Mouse (Mus musculus) adrenal gland, postnatal 10 days (tissue): ENCODE results near the gene Trpm8. TPM values are rescaled to one million over a fixed set of nuclear protein-coding genes. Genes with fewer than 3 reads are reported as not detected.

Experiments used
- DNase-seq: peaks from one replicate; pipeline ENCODE4 v3.0.0; 2021; ENCODE audit warnings: mixed read lengths
- total RNA-seq, 2 experiments: library from RNA; stranded (reverse); gene quantifications; 2 replicates each; pipeline ENCODE4 v1.2.3; 2021

Gene Trpm8
- total RNA-seq, 2 experiments from 2014 or later: not detected

DNA sequence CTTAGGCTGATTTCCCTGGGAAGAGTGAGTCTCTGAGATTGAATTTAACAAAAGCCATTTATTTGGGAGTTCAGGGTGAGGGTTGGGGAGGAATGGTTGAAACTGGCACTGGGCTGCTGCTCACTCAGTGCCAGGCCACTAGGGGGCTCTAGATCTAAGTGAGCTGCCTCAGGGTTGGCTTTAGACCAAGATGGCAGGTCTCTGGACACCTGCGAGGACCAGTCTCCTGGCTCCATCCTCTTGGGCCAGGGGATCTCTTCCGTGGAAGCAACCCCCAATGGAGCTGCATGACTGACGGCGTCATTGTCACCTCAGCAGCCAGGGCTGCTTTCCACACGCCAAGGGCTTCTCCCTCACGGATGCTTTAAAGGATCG lies 7.5 kb downstream of the Trpm8 start:
- peak; percentile 75 for DNase-seq

DNA sequence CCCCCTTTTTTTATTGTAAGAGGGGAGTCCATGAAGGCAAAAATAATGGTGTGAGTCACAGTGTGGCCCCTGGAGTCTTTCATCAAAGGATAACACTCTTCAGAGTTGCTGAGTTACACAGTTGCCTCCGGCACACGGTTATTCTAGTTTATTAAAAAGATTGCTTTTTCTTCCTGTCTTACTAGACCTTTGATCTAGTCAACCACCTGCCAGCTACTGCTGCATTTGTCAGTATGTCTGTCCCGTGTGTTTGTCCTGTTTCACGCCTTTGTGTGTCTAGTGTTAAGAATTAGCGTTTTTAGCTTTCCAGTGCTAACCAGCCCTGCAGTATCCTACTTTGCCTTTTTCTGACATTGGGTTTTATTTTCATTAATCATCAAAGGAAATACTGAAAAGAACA lies 8.2 kb downstream of the Trpm8 start:
- no peak for DNase-seq

DNA sequence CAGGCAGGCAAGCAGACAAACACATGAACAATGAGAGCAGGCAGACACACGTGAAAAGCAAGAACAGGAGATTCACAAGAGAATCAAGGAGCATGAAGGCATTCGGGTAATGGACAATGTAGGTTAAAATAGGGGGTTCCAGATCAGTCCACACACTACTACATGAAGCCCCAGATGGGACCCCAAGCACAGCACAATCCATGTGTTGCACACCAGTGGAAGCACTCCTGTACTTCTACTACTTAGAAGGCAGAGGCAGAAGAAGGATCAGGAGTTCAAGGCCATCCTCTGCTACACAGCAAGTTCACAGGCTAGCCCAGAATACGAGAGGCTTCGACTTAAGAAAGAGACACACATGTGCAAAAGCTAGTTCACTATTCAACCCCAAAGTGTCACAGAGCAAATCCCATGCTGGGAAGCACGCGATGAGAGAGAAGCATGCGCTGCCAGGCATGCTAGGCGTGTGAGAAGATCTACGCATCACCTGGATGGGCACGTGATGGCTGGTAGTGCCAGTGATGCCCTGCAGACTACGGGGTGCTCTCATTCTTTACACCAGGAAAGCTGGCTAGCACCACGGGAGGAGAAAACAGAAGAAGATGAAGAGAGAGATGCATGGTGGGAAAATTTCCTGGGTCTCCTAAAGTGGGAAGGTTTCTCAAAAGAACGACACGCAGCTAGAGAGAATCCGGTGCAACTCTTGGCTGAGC lies 8.8 kb downstream of the Trpm8 start:
- DNase-seq: no peak

DNA sequence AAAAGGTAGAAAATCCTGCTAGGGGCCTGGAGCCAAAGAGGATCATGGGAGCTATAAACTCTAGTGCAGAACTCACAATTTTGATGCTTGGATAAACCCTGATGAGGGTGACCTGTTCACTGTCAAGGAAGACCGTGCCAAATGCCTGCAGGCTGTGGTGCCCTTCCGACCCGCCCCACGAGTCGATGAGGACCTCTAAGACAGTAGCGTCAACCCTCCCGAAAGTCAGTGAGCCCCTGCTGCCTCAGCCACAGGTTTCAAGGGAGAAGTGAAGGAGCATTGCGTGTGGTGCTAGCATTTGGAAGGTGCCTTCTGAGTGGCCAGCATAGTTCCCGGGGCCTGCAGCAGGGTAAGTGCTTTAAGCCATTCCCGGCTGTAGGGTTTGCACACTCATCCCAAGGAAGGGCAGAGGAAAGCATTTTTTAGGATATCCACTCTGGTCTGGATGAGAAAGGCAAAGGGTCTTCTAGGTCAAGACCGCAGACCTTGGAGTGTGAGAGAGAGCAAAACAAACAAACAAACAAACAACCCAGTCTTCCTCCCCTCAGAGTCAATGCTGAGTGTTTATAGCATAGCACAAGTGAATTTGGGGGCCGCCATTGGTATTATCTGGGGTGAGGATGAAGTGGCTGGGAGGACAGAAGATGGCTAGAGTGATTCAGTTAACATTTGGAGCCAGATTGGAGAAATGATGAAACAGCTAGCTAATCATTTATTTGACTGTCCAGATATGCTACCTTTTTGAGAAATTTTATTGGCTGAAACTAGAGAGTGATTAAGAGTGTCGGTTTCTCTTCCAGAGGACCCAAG lies 9.6 kb downstream of the Trpm8 start:
- no peak for DNase-seq

DNA sequence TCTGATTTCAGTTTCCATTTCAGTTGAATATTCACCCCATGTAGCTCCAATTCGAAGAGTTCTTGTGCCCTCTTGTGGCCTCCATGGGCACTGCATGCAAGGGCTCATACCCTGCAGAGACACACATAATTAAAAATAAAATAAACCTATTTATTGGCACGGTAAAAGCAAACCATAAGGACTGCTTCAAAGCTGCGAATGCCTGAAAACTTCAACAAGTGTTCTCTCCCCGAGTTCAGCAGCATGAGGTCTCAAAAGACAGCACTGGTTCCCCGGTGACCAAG lies 10.2 kb downstream of the Trpm8 start:
- peak; percentile 90 for DNase-seq

DNA sequence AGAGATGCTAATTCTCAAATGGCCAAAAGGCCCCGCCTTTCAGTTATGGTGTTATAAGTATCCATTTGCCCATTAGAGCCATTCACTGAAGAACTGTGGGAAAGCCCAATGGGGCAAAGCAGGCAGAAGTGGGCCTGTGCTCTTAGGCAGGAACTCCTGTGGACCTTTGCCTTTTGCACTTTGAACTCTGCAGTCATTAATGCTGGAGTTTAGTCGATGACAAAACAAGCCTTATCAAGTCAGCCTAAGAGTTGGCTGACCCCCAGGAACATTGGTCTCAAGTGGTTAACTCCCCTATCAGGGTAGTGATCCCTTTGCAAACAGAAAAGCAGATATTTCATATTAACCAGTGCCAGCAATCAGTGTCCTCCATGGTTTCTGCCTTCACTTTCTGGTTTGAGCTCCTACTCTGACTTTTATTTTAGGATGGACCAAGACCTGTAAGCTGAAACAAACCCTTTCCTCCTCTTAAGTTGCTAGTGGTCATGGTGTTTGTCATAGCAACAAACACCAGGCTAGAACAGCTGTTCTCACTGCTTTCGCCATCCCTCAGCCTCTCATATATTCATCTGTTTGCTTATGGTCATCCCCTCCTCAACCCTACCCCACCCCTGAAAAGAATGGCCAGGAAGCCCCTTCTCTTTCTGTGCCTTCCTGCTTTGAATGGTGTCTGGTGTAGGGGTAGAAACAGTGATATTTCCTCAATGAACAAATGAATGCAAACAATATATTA lies 10.8 kb downstream of the Trpm8 start:
- no peak for DNase-seq

DNA sequence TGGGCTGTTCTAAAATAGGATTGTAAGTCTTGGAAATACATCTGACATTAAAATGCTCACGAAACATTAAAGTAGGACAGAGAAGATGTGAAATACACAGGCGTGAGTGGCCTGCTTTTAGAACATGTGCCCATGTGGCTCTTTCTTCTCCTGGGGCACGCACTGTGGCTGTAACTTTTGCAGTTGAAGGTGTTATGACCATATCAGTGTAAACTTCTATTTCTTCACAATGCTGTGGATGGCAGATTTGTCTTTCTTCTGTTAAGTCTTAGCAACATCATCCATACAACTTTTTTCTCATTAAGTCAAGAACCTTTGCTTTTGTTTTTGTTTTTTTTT lies 11.3 kb downstream of the Trpm8 start:
- no peak for DNase-seq

DNA sequence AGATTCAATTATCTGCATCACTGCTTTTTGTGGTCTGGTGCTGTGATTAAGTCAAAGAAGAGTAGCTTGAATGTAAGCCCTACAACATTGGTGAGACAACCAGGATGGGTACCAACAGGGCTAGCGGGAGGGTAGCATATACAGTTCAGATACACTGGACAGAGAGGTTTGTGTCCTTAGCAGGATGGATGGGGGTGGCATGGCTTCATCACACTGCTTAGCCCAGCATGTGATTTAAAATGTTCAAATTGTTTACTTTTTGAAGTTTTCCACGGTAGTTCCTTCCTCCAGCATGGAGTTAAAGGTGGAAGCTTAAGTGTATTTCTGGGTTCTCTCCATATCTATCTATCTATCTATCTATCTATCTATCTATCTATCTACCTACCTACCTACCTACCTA lies 11.7 kb downstream of the Trpm8 start:
- no peak for DNase-seq

DNA sequence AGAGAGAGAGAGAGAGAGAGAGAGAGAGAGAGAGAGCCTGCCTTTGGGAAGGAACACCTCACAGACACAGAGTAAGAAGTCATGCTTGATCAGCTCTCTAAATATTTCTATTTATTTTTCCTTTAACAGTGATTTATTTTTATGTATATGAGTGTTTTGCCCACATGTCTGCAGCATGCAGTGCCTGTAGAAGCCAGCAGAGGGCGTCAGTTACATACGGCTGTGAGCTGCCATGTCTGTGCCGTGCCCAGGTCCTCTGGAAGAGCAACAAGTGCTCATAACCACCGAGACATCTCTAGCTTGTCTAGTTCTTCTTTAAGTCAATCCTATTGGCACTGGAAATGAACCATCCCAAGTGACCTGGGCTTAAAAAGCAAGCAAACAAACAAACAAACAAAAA lies 12.5 kb downstream of the Trpm8 start:
- DNase-seq: peak; percentile 90

DNA sequence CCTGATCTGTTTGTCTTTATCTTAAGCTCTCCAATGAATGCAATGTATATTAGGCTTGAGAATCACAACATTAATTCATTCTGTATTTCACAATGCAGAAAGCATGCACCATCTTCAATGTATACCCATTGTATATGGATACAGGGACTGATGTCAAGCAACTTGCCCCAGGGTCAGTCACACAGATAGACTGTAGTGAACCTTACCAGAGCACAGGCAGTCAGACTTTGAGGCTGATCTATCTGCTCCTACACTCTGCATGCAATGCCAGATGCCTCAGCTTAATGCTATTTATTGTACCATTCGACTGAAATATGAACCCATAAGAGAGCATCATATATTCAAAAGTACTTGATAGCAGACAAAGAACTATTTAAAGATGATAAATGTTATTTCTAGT lies 13.1 kb downstream of the Trpm8 start:
- no peak for DNase-seq

DNA sequence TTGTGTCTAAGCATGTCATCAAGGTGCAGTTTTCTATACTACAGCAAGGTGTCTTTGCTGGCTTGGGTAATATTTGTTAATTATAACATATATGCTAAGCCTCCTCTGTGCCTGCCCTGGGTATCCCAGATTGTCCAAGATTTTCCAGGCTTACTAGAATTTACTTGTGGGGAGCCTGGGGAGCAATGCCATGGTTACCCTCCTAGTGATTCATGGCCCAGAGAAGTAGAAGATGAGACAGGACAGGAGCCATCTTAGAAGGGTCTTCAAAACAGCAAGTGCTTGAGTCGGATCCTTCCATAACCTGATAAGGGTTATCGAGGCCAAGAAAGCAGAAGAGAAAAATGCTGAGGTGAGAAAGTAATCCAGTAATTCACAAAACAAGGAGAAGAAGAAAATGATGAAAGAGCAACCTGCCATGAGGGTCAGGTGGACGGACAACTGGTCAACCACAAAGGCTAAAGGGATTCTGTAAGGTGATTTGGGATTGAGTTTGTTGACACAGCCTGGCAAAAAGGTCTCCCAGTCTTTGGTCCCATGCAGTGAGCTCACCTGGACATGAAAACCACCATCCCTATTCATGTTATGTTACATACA lies 14.0 kb downstream of the Trpm8 start:
- no peak for DNase-seq

DNA sequence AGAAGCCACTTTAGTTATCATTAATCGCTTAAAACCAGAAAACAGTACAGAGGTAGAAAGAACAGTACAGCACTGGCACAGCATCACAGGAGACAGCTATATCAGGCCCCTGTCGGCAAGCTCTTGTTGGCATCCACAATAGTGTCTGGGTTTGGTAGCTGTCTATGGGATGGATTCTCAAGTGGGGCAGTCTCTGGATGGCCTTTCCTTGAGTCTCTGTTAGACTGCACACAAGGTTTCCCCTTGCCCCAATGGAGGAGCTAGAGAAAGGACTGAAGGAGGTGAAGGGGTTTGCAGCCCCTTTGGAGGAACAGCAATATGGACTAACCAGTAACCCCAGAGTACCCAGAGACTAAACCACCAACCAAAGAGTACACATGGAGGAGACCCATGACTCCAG lies 14.6 kb downstream of the Trpm8 start:
- DNase-seq: no peak

DNA sequence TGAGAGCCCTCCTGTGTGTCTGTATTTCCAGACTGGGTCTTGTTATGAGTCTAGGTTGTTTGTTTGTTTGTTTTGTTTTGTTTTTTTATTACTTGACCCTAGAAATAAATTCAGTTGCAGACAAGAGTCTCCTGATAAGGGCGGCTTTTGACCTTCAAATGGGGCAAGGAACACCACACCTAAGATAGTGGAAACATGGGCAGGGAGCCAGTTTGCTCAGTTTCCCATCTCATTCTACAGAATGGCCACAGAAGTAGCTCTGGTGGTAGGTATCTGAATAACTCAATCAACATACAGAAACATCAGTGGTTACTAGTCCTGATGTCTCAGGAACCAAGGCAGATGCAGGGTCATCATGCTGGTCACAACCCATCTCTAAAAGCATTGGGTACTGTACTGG lies 17.2 kb downstream of the Trpm8 start:
- DNase-seq: no peak

DNA sequence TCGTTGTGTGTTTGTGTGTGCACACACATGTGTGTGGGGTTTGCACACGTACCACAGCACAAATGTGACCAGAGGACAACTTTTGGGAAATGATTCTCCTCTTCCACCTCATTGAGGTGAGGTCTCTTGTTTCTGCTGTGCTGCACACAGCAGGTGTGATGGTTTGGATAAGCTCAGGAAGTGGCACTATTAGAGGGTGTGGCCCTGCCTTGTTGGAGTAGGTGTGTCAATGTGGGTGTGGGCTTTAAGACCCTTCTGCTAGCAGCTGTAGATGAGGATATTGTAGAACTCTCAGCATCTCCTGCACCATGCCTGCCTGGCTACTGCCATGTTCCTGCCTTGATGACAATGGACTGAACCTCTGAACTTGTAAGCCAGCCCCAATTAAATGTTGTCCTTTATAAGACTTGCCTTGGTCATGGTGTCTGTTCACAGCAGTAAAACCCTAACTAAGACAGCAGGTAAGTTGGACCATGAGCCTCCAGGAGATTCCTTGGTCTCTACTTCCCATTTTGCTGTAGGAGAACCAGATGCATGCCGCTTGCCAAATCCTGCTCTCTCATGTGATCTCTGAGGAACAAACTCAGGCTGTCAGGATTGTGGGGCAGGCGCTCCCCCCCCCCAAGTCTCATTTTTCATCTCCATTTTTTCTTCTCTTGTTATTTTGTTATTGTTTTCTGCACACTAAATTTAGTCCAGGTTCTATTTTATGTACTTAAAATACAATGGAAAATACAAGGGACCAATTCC lies 18.9 kb downstream of the Trpm8 start:
- DNase-seq: no peak

DNA sequence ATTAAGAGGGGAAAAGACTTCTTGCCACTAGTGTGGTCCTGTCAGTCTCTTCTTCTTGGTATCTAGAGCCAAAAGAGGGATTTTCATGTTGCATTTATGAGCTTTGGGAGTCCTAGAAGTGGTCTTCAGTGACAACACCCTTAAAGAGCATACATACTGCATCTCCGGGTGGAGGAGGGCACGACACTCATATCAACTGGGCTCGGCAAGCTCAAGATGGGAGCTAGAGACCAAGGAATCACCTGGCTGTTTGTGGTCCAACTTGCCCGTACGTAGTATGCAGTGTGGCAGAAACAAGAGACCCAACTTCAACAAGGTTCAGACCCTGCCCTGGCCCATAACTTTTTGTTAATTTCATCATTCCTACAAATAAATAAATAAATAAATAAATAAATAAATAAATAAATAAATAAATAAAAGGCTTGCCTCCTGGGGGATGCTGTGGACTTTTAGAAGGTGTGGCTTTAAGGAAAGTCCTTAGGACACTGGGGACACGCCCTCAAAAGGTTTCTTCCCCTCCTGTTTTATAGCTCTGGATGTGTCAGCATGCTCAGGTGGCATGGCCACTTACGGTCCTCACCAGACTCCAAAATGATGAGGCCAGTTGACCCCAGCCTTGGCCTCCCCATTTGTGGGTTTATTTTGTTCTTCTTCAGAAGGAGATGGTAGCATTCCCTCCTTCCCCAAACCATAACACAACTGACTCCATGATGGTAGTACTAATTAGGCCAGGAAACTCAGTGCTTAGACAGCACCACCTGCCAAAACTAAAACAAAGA lies 20.2 kb downstream of the Trpm8 start:
- no peak for DNase-seq

DNA sequence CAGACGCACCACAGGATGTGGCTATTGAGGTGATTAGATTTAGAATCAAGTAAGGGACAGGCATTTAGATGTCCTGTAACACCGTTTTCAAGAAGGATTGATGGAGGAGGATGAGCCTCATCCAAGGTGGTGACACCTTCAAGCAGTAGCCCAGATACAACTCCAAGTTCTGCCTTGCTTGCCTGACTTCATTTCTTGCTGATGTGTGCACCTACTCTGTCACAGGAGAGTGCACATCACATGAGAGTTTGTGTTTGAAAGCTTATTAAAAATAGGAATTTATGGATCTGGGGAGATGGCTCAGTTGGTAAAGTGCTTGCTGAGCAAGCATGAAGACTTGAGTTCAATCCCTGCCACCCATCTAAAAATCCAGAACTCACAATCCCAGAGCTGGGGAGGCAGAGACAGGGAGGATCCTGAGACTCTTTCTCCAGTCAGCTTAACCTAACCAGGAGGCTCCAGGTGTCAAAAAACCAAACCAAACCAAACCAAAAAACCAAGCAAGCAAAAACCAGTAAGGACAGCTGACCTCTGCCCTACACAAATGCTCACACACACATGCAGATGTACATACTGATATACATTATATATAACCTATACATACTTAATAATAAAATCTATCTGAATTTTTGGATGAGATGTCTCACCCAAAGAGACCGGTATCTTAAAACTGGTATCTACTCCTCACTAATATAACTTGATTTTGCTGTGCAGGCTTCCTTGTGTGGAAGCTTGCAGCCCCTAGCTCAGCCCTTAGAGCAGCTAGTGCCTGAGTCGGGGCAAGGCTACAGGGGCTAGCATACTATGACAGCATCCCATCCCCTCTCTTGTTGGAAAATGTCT lies 21.4 kb downstream of the Trpm8 start:
- no peak for DNase-seq

DNA sequence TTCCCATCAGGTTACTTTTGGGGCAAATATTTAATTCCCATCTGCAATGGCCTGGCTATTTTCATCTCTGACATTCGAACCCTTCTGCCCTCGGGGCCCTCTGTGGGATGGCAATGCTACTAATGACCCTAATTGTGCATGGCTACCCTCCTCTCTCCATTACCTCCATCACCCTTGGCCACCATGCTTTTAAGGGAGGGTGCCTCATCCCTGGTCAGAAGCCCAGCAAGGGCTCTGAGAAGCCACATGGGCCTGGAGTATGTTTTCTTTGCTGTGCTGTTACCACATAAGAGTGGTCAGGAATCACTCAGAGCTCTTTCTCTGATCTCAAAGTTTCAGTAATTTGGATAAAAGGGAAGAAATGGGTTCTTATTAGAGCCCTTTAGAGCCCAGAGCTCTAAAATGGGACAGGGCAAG lies 22.1 kb downstream of the Trpm8 start:
- no peak for DNase-seq

DNA sequence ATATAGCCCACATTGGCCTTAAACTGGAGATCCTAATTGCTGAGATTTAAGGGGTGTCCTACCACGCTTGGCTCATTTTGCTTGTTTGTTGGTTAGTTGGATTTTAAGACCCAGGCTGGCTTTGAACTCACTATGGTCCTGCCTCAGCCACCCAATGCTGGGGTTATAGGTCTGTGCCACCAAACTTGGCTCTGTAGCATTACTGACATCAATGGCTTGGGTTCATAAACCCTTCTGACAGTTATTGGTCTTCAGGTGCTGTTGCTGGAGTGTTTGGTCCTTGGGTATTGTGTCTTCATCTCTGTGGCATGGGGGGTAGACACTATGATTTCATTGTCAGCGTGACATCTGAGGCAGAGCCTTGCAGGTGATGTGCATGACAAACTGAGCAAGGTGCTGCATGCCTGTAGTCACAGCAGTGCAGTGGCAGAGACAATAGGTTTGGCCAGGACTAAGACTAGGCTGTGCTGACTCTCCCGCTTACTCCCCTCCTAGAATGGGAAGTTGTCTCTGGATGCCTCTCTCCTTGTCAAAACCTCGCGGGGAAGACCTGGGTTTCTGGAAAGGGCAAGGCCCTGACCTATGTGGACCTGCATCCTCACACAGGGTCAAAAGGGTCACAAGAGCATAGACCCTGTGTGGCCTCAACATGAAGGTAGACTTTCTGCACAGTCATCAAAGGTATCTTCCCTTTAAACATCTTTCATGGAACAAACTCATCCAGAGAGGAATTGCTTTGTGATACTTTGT lies 23.0 kb downstream of the Trpm8 start:
- DNase-seq: no peak

DNA sequence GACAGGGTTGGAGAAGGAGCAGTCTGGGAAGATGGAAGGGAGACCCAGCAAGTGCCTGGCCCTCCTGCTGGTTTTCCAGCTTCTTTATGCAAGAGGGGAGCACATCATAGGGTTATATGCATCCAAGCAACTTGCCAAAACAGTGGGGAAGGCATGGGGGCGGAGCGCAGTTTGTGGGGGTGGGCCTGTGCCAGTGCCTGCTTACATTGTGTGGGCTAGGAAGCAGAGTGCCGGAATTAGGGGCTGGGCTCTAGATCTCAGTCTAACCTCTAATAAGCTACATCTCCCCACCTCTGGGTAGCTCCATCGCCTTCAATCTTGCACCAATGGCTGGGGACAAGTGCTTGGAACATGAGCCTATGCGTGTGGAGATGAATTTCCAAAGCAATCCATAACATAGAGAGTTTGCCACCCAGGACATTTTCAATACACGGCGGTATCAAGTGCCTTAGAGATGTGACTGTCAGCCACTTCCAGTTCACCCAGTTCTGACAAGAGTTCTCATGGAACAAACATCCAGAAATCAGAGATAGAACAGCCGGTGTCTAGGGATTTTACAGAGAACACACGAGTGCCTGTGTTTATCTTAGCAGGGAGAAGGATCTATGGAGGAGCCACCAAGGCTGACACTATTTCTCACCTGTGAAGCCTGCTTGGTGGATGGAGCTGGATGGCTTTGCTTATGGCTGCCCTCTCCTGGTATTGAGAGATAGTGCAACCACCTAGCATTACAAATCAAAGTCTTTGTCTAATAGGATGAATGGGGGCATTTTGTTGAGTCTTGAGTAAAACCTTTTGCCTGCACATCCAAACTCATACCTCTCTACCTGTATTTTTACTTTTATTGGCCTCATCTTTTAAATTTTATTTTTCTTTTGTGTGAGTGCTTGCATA lies 23.9 kb downstream of the Trpm8 start:
- no peak for DNase-seq
